8 mouse cellular contexts compared by ENCODE assay signal in genomic region chr17:71309711-71310485, GRCm38 (mm10). TPM values are rescaled to one million over a fixed set of nuclear protein-coding genes. Genes with fewer than 3 reads are reported as not detected.
DNase-seq lines count a peak whose midpoint lies in the region; ATAC-seq and TF ChIP-seq lines count a peak whose summit lies in the region.

No protein-coding gene starts in this region.

- peak overlapping the region; percentile 100 for H3K4me2 ChIP-seq in forebrain, embryonic 13.5 days
- H3K4me2 ChIP-seq in limb, embryonic 11.5 days (ENCODE audit: low read depth, severe bottlenecking): peak overlapping the region; percentile 99
- peak overlapping the region; percentile 91 for H3K4me2 ChIP-seq in neural tube, embryonic 11.5 days (ENCODE audit: low read depth)

- peaks cover 7% of the 10 kb centered on the region; the same call in 1 of the 2 replicates for H3K27me3 ChIP-seq in kidney, adult 2 months (replicated peaks; ENCODE audit: control insufficient read depth, insufficient read depth, low read length)
- peaks cover 37% of the 10 kb centered on the region for H3K27me3 ChIP-seq in forebrain, embryonic 13.5 days
- H3K27me3 ChIP-seq in limb, embryonic 11.5 days (ENCODE audit: control insufficient read depth, insufficient read depth, low read length): no peaks in the 10 kb centered on the region
- peaks cover 5% of the 10 kb centered on the region; the same call in 1 of the 2 replicates for H3K27me3 ChIP-seq in neural tube, embryonic 11.5 days (ENCODE audit: control insufficient read depth, insufficient read depth, low read length)

- no peaks in the 10 kb centered on the region for H3K9me3 ChIP-seq in forebrain, embryonic 13.5 days (replicated peaks)
- no peaks in the 10 kb centered on the region for H3K9me3 ChIP-seq in limb, embryonic 11.5 days (ENCODE audit: control insufficient read depth, low read length)
- no peaks in the 10 kb centered on the region for H3K9me3 ChIP-seq in neural tube, embryonic 11.5 days (ENCODE audit: control insufficient read depth, low read length)

- WGBS in kidney, adult 2 months: 23% methylated on average over 23 of the region's 23 CpGs
- 5% methylated on average over 23 of the region's 23 CpGs for WGBS in forebrain, embryonic 13.5 days
- 1% methylated on average over 23 of the region's 23 CpGs for WGBS in limb, embryonic 11.5 days
- WGBS in neural tube, embryonic 11.5 days: 4% methylated on average over 23 of the region's 23 CpGs

- DNase-seq in kidney, adult 2 months: no peak
- DNase-seq in kidney, postnatal 25 days: no peak
- DNase-seq in Muller cell, postnatal 12 days (ENCODE audit: inconsistent ontology term): peak; percentile 22
- DNase-seq in limb, embryonic 11.5 days (ENCODE audit: low spot score): peak; percentile 71
- DNase-seq in neural tube, embryonic 11.5 days (ENCODE audit: low spot score): peak; percentile 52
- no peak for DNase-seq in spleen, postnatal 14 days (ENCODE audit: low spot score in 2 of 2)
- DNase-seq in cerebellum, postnatal 4 days (ENCODE audit: low spot score in 2 of 2): no peak

- no peak overlapping the region for H3K27ac ChIP-seq in kidney, adult 2 months (ENCODE audit: insufficient read depth, low read depth, low read length)
- H3K27ac ChIP-seq in forebrain, embryonic 13.5 days: no peak overlapping the region
- H3K27ac ChIP-seq in limb, embryonic 11.5 days (replicated peaks; ENCODE audit: low read depth, low read length): peak overlapping the region; percentile 45; the same call in 1 of the 2 replicates
- H3K27ac ChIP-seq in neural tube, embryonic 11.5 days (ENCODE audit: low read depth, low read length): no peak overlapping the region

- H3K9ac ChIP-seq in forebrain, embryonic 13.5 days: peak overlapping the region; percentile 69
- H3K9ac ChIP-seq in limb, embryonic 11.5 days (ENCODE audit: low read length): peak overlapping the region; percentile 80
- peak overlapping the region; percentile 63 for H3K9ac ChIP-seq in neural tube, embryonic 11.5 days (ENCODE audit: low read length)

- H3K4me1 ChIP-seq in kidney, adult 2 months (ENCODE audit: control insufficient read depth, insufficient read depth, low read length): no peaks in the 10 kb centered on the region
- peaks cover 26% of the 10 kb centered on the region for H3K4me1 ChIP-seq in forebrain, embryonic 13.5 days
- H3K4me1 ChIP-seq in limb, embryonic 11.5 days (ENCODE audit: control insufficient read depth, insufficient read depth, low read length): peaks cover 8% of the 10 kb centered on the region
- H3K4me1 ChIP-seq in neural tube, embryonic 11.5 days (ENCODE audit: control insufficient read depth, insufficient read depth, low read length): peaks cover 2% of the 10 kb centered on the region

- no peak for TF ChIP-seq POLR2A in kidney, adult 2 months (IDR thresholded peaks at IDR 0.05; ENCODE audit: low read depth, low read length)

- no peaks in the 10 kb centered on the region for H3K36me3 ChIP-seq in kidney, adult 2 months (ENCODE audit: control insufficient read depth, insufficient read depth, low read length)
- H3K36me3 ChIP-seq in forebrain, embryonic 13.5 days (ENCODE audit: poor library complexity, severe bottlenecking): no peaks in the 10 kb centered on the region
- H3K36me3 ChIP-seq in limb, embryonic 11.5 days (ENCODE audit: control insufficient read depth, insufficient read depth, low read length): no peaks in the 10 kb centered on the region
- H3K36me3 ChIP-seq in neural tube, embryonic 11.5 days (ENCODE audit: control insufficient read depth, insufficient read depth, low read length): no peaks in the 10 kb centered on the region

- TF ChIP-seq CTCF in kidney, adult 2 months (conservative IDR thresholded peaks at IDR 0.05; ENCODE audit: insufficient read depth, insufficient read length, low read depth, low read length): no peak

- ATAC-seq in forebrain, embryonic 13.5 days: peak; percentile 32
- peak; percentile 7; the same call in 1 of the 2 replicates for ATAC-seq in limb, embryonic 11.5 days (ENCODE audit: insufficient number of reproducible peaks, low FRiP score, low TSS enrichment, low read depth)
- peak; percentile 57; the same call in 1 of the 2 replicates for ATAC-seq in neural tube, embryonic 11.5 days (ENCODE audit: insufficient read depth, low FRiP score, low TSS enrichment)

- H3K4me3 ChIP-seq in kidney, adult 2 months (ENCODE audit: insufficient read depth, low read depth, low read length): peak overlapping the region; percentile 41
- H3K4me3 ChIP-seq in forebrain, embryonic 13.5 days: peak overlapping the region; percentile 71
- H3K4me3 ChIP-seq in limb, embryonic 11.5 days (ENCODE audit: low read depth, low read length): peak overlapping the region; percentile 65
- H3K4me3 ChIP-seq in neural tube, embryonic 11.5 days (ENCODE audit: low read depth, low read length): peak overlapping the region; percentile 55

RNA-seq across cellular contexts. Expression of gene Emilin2, which starts 1.9 kb away (rescaled TPM):
- 2.6 and 2.7 TPM in 2 replicates for polyA plus RNA-seq in kidney, adult 2 months (2012; rRNA removed)
- 1.5 and 2.5 TPM in 2 replicates for polyA plus RNA-seq in forebrain, embryonic 13.5 days (2015; fragmentation: Nextera tagmentation; extraction: Ambion mirVana)
- polyA plus RNA-seq in limb, embryonic 11.5 days (2014; fragmentation: Nextera tagmentation; extraction: Ambion mirVana): 15.8 and 20.3 TPM in 2 replicates
- polyA plus RNA-seq in neural tube, embryonic 11.5 days (2014; fragmentation: Nextera tagmentation; extraction: Ambion mirVana): 10.9 and 13.3 TPM in 2 replicates

Comparison
In these comparisons a context has a peak if more than half of its experiments do, and no peak if none do; other contexts are left out.
1. DNase-seq: peak in Muller cell, postnatal 12 days (single experiment), limb, embryonic 11.5 days (single experiment) and neural tube, embryonic 11.5 days (single experiment); none in kidney, adult 2 months (single experiment), kidney, postnatal 25 days (0 of 2), spleen, postnatal 14 days (0 of 2) and cerebellum, postnatal 4 days (0 of 2).
2. ATAC-seq: peak in every context shown above with its lines; median percentile 57 in neural tube, embryonic 11.5 days; 32 in forebrain, embryonic 13.5 days; 7 in limb, embryonic 11.5 days.
3. Peak in every context shown above with its lines, with median percentiles within 50 percentile points of each other: H3K4me3 ChIP-seq, H3K4me2 ChIP-seq and H3K9ac ChIP-seq.